Mouse (Mus musculus) adipocyte (in vitro differentiated cells): ENCODE data around the gene Ubxn1.
"Not testable (repeated sequence)": the region's sequence is repeated elsewhere in the genome, so short reads cannot be mapped to it uniquely, and the experiment has no call there.

Source experiments
- DNase-seq: peaks from one replicate; pipeline ENCODE4 v3.0.0-alpha.2; 2016; ENCODE audit warnings: low spot score

The Ubxn1 gene

GRCm38 (mm10) chr19:8857689-8858088 lies 13.6 kb upstream of the Ubxn1 start:
- DNase-seq = peak; percentile 65

DNA sequence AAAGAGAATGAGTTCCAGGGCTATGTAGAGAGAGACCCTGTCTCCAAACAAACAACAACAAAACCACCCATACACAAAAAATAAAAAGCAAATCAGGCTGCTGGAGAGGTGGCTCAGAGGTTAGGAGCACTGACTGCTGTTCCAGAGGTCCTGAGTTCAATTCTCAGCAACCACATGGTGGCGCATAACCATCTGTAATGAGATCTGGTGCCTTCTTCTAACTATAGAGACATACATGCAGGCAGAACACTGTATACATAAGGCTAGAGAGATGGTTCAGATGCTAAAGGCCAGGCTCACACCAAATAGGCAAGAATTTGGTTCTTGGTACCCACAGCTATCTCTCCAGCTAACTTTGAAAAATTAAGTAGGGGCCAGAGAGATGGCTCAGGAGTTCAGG lies 12.3 kb upstream of the Ubxn1 start:
- DNase-seq = peak; percentile 59

DNA sequence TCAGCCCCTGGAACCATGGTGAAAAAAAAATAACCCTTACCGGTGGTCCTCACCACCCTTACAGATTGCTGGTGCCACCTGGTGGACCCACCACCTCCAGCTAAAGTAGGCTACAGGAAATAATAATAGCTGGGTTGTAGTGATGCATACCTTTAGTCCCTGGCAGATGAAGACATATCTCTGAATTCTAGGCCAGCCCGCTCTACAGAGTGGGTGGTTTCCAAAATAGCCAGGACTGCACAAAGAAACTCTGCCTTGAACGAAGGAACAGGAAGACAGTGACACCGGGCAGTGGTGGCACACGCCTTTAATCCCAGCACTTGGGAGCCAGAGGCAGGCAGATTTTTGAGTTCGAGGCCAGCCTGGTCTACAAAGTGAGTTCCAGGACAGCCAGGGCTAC lies 7.0 kb upstream of the Ubxn1 start:
- no peak for DNase-seq

DNA sequence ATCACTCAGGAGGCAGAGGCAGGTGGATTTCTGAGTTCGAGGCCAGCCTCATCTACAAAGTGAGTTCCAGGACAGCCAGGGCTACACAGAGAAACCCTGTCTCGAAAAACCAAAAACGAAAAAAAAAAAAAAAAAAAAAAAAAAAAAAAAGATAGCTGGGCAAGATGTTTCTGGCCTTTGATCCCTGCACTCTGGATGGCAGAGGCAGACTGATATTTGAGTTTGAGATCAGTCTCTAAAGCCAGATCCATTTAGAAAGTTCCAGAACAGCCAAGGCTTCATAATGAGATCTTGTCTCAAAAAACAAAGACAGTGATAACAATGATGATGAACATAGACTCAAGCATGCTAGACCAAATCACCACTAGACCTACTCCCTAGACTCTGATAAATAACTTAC lies 915 bp upstream of the Ubxn1 start:
- DNase-seq = not testable (repeated sequence)

GRCm38 (mm10) chr19:8870838-8871237 lies 458 bp upstream of the Ubxn1 start:
- no peak for DNase-seq

DNA sequence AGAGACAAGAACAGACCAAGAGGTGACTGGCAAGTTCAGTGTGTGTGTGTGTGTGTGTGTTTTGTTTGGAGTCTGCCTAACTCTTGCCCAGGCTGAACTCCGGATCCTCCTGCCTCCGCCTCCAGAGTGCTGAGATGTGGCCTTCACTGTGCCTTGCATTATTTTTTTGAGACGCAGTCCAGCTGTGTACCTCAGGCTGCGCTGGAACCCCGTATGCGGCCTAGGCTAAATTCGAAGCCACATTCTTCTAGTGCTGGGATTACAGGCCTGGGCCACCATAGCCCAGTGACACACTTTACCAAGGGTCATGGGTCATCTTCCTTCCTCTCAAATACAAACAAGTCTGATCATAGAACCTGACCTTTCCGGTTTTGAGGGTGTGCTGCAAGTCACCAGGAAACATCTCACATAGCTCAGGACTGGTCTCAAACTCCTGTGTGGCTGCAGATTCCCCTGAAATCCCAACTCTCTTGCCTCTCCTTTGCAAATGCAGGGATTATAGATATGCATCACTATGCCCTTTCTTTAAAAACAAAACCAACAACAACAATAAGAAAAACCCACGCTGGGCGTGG lies 1.1 kb downstream of the Ubxn1 start:
- peak; percentile 43 for DNase-seq

DNA sequence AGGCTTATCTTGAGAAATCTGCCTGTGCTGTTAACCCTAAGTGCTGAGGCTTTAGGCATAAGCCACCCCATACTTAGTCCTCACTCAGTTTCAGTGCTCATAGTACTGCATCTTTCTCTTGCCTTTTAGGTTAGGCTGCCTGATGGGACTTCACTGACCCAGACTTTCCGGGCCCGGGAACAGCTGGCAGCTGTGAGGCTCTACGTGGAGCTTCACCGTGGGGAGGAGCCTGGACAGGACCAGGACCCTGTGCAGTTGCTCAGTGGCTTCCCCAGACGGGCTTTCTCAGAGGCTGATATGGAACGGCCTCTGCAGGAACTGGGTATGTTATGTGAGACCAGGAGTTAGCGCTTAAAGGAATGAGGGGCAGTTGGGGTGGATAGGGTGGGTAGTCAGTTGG lies 3.7 kb downstream of the Ubxn1 start:
- DNase-seq = no peak

- peak; percentile 93 for DNase-seq
Observed at GRCm38 (mm10) chr19:8880311-8881033, 9.2 kb downstream of the Ubxn1 start, which contains the start of gene Uqcc3. TSS of gene Uqcc3 (minus strand) at chr19:8880923.

GRCm38 (mm10) chr19:8881034-8881392 lies 9.7 kb downstream of the Ubxn1 start:
- no peak for DNase-seq

DNA sequence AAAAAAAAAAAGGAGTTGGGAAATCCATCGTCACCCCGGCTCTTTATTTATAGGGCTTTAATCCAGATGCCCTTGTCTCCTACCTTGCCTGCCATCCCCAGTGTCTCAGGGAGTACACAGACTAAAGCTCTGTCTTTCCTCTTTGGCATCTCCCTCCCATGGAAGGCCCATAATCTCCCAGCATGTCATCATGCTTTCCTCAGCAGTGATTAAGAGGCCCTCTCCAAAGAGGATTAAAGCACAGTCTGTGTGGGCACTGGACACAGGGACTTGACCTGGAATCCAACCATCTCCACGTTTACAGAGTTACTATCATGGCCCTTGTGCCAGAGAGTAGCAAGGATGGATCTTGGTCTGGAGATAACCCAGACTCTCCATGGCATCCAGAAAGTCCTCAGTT lies 12.3 kb downstream of the Ubxn1 start, which contains the start of the genes Lbhd1 and Gm49403:
Gene Lbhd1 (plus strand): TSS at position 117 of the 400 bp plus-strand sequence.
Gene Gm49403 (plus strand): TSS at position 315 of the 400 bp plus-strand sequence.
- no peak for DNase-seq

- no peak for DNase-seq
Observed at GRCm38 (mm10) chr19:8886916-8887584, 15.8 kb downstream of the Ubxn1 start.

GRCm38 (mm10) chr19:8887585-8888463 lies 16.5 kb downstream of the Ubxn1 start:
- no peak for DNase-seq

DNA sequence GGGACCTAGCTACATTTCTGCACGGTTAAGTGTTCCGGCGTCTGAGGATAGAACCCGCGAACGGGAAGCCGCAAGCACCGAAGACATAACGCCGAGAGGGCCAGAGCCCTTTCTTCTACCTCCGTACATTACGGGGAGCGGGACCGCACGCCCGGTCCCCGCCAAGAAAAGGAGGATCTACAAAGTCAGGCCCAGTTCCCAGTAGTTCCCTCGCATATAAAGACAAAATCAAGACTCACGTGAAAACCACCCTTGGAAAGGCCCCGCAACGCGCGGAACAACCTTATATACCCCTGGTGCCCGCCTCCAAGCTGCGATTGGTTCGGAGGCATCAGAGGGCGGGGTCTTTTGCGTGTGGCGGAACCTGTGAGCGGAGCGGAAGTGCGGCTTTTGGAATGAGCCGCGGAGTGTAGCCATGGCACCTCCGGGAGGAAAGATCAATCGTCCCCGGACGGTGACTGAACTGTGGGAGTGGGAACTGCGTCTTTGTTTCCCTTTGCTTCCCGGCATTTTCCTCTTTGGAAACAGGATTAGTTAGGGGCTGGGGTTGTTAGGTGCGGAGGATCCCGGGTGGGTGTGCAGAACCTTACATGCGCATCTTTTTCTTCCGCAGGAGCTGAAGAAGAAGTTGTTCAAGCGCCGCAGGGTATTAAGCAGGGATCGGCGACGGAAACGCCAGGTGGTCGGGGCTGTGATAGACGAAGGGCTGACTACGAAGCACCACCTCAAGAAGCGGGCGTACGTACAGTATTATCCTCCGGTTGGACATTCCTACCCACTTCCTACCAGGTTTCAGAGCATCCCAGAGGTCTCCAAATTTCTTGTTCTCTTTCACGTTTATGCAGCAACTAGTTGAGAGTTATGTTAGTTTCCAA lies 17.5 kb downstream of the Ubxn1 start, which contains the start of the genes 1810009A15Rik and Gm49416:
Gene 1810009A15Rik (plus strand): TSS at position 343 of the 875 bp plus-strand sequence.
Gene Gm49416 (plus strand): TSS at position 416 of the 875 bp plus-strand sequence.
- peak; percentile 98 for DNase-seq

DNA sequence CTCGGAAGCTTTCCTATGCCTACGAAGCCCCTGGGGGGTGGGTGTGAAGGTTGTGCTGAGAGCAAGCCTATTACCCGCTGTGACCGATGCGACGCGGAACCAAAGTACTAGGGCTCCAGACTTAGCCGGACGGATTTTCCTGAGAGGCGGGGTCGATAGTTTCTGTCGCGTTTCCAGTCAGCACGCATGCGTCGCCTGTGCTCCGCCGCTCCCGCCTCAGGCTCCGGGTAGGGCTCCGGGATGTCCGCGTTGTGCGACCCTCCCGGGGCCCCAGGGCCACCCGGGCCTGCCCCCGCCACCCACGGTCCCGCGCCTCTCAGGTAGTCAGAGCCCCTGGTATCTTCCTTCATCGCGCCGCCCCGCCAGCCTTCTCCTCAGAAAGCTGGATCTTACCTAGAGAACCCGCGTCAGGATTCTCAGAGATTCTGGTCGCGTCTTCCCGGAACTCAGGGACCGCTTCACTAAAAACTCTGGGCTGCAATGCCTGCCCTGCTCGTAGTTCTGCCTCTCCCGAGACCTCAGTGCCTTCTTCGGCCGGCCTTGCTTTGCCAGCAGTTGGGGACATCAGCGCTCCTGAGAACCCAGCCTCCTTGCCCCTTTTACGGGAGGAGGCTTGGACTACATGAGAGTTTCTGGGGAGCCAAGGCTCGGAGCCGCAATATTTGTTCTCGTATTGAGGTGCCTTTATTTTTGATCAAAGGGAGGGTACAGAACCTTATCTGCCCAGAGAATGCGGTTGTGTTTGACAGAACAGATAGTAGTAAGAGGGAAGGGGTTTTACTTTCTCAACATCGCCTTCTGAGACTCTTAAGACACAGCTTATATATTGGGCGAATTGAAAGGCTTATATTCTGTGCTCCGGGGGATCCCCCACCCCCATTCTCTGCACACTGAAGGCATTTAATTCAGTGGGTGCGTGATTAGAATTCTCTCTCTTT lies 21.8 kb downstream of the Ubxn1 start, which contains the start of gene Ints5:
Gene Ints5 (plus strand): TSS at position 177 of the 938 bp plus-strand sequence.
- peak; percentile 93 for DNase-seq

GRCm38 (mm10) chr19:8895397-8895960 lies 24.2 kb downstream of the Ubxn1 start:
- DNase-seq = no peak

DNA sequence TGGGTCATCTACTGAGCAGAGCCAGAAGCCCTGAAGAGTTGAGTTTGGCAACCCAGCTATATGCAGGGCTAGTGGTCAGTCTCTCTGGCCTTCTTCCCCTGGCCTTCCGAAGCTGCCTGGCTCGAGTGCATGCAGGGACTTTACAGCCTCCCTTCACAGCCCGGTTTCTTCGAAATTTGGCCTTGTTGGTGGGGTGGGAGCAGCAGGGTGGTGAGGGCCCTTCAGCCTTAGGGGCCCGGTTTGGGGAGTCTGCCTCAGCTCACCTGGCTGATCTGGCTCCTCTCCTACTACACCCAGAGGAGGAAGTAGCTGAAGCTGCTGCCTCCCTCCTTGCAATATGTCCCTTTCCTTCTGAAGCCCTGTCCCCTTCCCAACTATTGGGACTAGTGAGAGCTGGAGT lies 24.9 kb downstream of the Ubxn1 start:
- not testable (repeated sequence) for DNase-seq

GRCm38 (mm10) chr19:8897211-8897864 lies 26.0 kb downstream of the Ubxn1 start:
- peak; percentile 60 for DNase-seq

GRCm38 (mm10) chr19:8897865-8898495 lies 26.7 kb downstream of the Ubxn1 start, which contains the start of gene Ganab:
TSS of gene Ganab (plus strand) at chr19:8898071.
- DNase-seq = peak; percentile 98
